Mouse (Mus musculus): ENCODE measurements around the gene Slc24a4.

DNA sequence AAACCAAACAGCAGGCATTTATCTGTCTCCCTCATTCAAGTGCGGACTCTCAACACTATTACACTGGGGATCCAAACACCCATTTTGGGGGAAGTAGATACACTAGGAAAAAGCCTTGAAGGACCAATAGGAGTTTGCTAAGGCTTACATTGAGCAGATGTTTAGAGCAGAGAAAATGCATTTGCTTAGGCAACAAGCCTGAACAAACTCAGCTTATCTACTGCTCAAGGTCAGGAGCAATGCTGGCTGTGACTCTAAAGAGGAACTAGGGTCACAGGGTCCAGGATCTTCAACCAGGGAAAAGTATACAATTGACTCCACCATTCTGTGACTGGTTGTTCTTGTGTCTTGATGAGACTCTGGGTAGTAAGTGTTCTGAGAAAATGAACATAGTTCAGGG, 38.0 kb upstream of the Slc24a4 start:
- no peak for TF ChIP-seq CTCF (IDR thresholded peaks at IDR 0.05)
- TF ChIP-seq EP300 (IDR thresholded peaks at IDR 0.05; ENCODE audit: insufficient read depth, low read depth, low read length), result no peak
